Comparison of ENCODE assay signal across 29 mouse cellular contexts in genomic region chr6:136993574-136993973, GRCm38 (mm10). TPM values are rescaled to one million over a fixed set of nuclear protein-coding genes. Genes with fewer than 3 reads are reported as not detected.
A peak's percentile ranks its signal among the peaks of the same experiment; 100 is the strongest.
DNase-seq lines count a peak whose midpoint lies in the region; ATAC-seq and TF ChIP-seq lines count a peak whose summit lies in the region.
"Had no signal": no experiment of that assay in that cellular context is flagged by ENCODE, and none has a peak within 500 bp of the region (broad histone marks: within the 10 kb centered on the region; RNA-seq: fewer than 3 reads in every experiment).

No protein-coding gene starts in this region.

- H3K9ac ChIP-seq in embryonic facial prominence, embryonic 15.5 days = no peak overlapping the region
- H3K9ac ChIP-seq in lung, postnatal 0 days (replicated peaks; ENCODE audit: low read depth) = no peak overlapping the region
- H3K9ac ChIP-seq: forebrain, postnatal 0 days; heart, embryonic 12.5 days; heart, embryonic 15.5 days; hindbrain, embryonic 13.5 days had no signal

- TF ChIP-seq EP300 in lung, postnatal 0 days (IDR thresholded peaks at IDR 0.05) = no peak

- H3K27ac ChIP-seq in embryonic facial prominence, embryonic 15.5 days (replicated peaks) = 0 out of 2 replicates have a peak overlapping the region, but pooled peaks have one; percentile 60
- H3K27ac ChIP-seq in embryonic facial prominence, embryonic 10.5 days (replicated peaks) = no peak overlapping the region
- H3K27ac ChIP-seq in lung, postnatal 0 days (ENCODE audit: low read length) = no peak overlapping the region
- H3K27ac ChIP-seq: gastrocnemius, adult 2 months; heart, embryonic 15.5 days; hindbrain, embryonic 10.5 days; hindbrain, embryonic 13.5 days; hindbrain, postnatal 0 days had no signal

- ATAC-seq in embryonic facial prominence, embryonic 15.5 days (ENCODE audit: insufficient number of reproducible peaks, low FRiP score, low TSS enrichment, low read depth) = no peak
- peak; percentile 37 for ATAC-seq in lung, postnatal 0 days
- peak; percentile 58 for ATAC-seq in granulocyte monocyte progenitor cell, adult 5-6 weeks (replicated peaks; ENCODE audit: poor library complexity, severe bottlenecking)
- ATAC-seq: forebrain, embryonic 14.5 days; forebrain, postnatal 0 days; hindbrain, postnatal 0 days; inflammation-experienced regulatory T-cells, adult 6 months; Patski had no signal

- WGBS in embryonic facial prominence, embryonic 15.5 days = 64% methylated on average over 4 of the region's 4 CpGs
- WGBS in embryonic facial prominence, embryonic 10.5 days = 82% methylated on average over 4 of the region's 4 CpGs
- 23% methylated on average over 4 of the region's 4 CpGs for WGBS in lung, postnatal 0 days

- no peak overlapping the region for H3K4me2 ChIP-seq in embryonic facial prominence, embryonic 15.5 days (replicated peaks)
- no peak overlapping the region for H3K4me2 ChIP-seq in lung, postnatal 0 days (replicated peaks; ENCODE audit: low read depth, low read length)
- H3K4me2 ChIP-seq: heart, embryonic 12.5 days; heart, embryonic 15.5 days; hindbrain, embryonic 13.5 days had no signal

- H3K4me3 ChIP-seq in embryonic facial prominence, embryonic 15.5 days (replicated peaks) = no peak overlapping the region
- H3K4me3 ChIP-seq in embryonic facial prominence, embryonic 10.5 days = no peak overlapping the region
- no peak overlapping the region for H3K4me3 ChIP-seq in lung, postnatal 0 days (ENCODE audit: low read depth, low read length)
- H3K4me3 ChIP-seq: gastrocnemius, adult 2 months; heart, embryonic 12.5 days; heart, embryonic 15.5 days; hindbrain, embryonic 10.5 days; hindbrain, embryonic 13.5 days had no signal

- no peaks in the 10 kb centered on the region for H3K36me3 ChIP-seq in embryonic facial prominence, embryonic 15.5 days
- no peaks in the 10 kb centered on the region for H3K36me3 ChIP-seq in embryonic facial prominence, embryonic 10.5 days (replicated peaks)
- H3K36me3 ChIP-seq in lung, postnatal 0 days (ENCODE audit: insufficient read depth, low read length) = no peaks in the 10 kb centered on the region
- H3K36me3 ChIP-seq: G1E; heart, embryonic 12.5 days; heart, embryonic 15.5 days; hindbrain, embryonic 10.5 days; hindbrain, embryonic 13.5 days had no signal

- no peaks in the 10 kb centered on the region for H3K9me3 ChIP-seq in embryonic facial prominence, embryonic 15.5 days (replicated peaks)
- no peaks in the 10 kb centered on the region for H3K9me3 ChIP-seq in embryonic facial prominence, embryonic 10.5 days
- no peaks in the 10 kb centered on the region for H3K9me3 ChIP-seq in lung, postnatal 0 days (ENCODE audit: low read length)
- H3K9me3 ChIP-seq: G1E; heart, embryonic 12.5 days; heart, embryonic 15.5 days; hindbrain, embryonic 10.5 days; hindbrain, embryonic 13.5 days had no signal

- DNase-seq in embryonic facial prominence, embryonic 10.5 days (ENCODE audit: low spot score) = no peak
- DNase-seq in lung, postnatal 0 days (ENCODE audit: low spot score) = peak; percentile 40
- no peak for DNase-seq in lung, postnatal 10 days
- no peak for DNase-seq in retina, postnatal 1 day
- DNase-seq: adrenal gland, postnatal 10 days; adrenal gland, postnatal 36 days; B cell, adult 2 months; cerebellum, adult 18-20 months; cerebellum, adult 9-11 months; cerebellum, postnatal 25 days; embryo, embryonic 11 days; forebrain, postnatal 0 days; gastrocnemius, adult 2 months; gastrocnemius, postnatal 14 days; heart, adult 18-20 months; heart, postnatal 10 days; heart, postnatal 36 days had no signal

- TF ChIP-seq CTCF in lung, postnatal 0 days (IDR thresholded peaks at IDR 0.05) = no peak

- H3K4me1 ChIP-seq in embryonic facial prominence, embryonic 15.5 days = peaks cover 15% of the 10 kb centered on the region; the same call in 1 of the 2 replicates
- peaks cover 6% of the 10 kb centered on the region; the same call in 1 of the 2 replicates for H3K4me1 ChIP-seq in embryonic facial prominence, embryonic 10.5 days
- no peaks in the 10 kb centered on the region for H3K4me1 ChIP-seq in lung, postnatal 0 days (ENCODE audit: insufficient read depth, low read depth, low read length)
- H3K4me1 ChIP-seq: hindbrain, embryonic 13.5 days had no signal

- H3K27me3 ChIP-seq in embryonic facial prominence, embryonic 15.5 days = no peaks in the 10 kb centered on the region
- no peaks in the 10 kb centered on the region for H3K27me3 ChIP-seq in embryonic facial prominence, embryonic 10.5 days (replicated peaks; ENCODE audit: low read depth, poor library complexity, severe bottlenecking)
- H3K27me3 ChIP-seq in lung, postnatal 0 days (replicated peaks; ENCODE audit: insufficient read depth, low read length) = 0 out of 2 replicates have a peak, but pooled peaks cover 3% of the 10 kb centered on the region
- H3K27me3 ChIP-seq: CH12.LX; heart, embryonic 12.5 days; heart, embryonic 15.5 days; hindbrain, embryonic 13.5 days; Patski had no signal

RNA-seq across cellular contexts. Expression of gene Arhgdib, which starts 51.9 kb away (rescaled TPM):
- polyA plus RNA-seq in embryonic facial prominence, embryonic 15.5 days (2015; fragmentation: Nextera tagmentation; extraction: Ambion mirVana) = 140 and 145 TPM in 2 replicates
- polyA plus RNA-seq in embryonic facial prominence, embryonic 10.5 days (2016; fragmentation: Nextera tagmentation; extraction: Ambion mirVana) = 32.1 and 39.3 TPM in 2 replicates
- 68.4 and 70.8 TPM in 2 replicates for polyA plus RNA-seq in lung, postnatal 0 days (2015; fragmentation: Nextera tagmentation; extraction: Ambion mirVana)
- total RNA-seq in granulocyte monocyte progenitor cell, adult 5-6 weeks (2014; fragmentation: Nextera tagmentation) = 1,912 and 2,149 TPM in 2 replicates
- total RNA-seq in granulocyte monocyte progenitor cell, adult 5-6 weeks (2017) = 1,225 and 1,275 TPM in 2 replicates
